Mouse (Mus musculus) neural tube, embryonic 13.5 days (tissue): Measurements from ENCODE around the gene Cracr2b. TPM values are rescaled to one million over a fixed set of nuclear protein-coding genes. Genes with fewer than 3 reads are reported as not detected.

Experiments used
- ATAC-seq: fragments of 200-750 bp; cut with Nextera tagmentation; 2 replicates; pipeline ENCODE4 v1.8.0; 2017; ENCODE audit warnings: low read depth, mild to moderate bottlenecking, moderate TSS enrichment, moderate library complexity
- H3K27ac ChIP-seq: fragments of 300-500 bp; sonication (generic); replicated peaks from 2 replicates; pipeline ENCODE4 v1.5.1; 2015; ENCODE audit warnings: moderate library complexity, mild to moderate bottlenecking, inconsistent platforms
- H3K27me3 ChIP-seq: fragments of 300-500 bp; sonication (generic); 2 replicates; pipeline ENCODE4 v1.6.1; 2015; ENCODE audit warnings: mild to moderate bottlenecking, inconsistent platforms
- H3K36me3 ChIP-seq: fragments of 300-500 bp; sonication (generic); 2 replicates; pipeline ENCODE4 v1.6.1; 2015; ENCODE audit warnings: mild to moderate bottlenecking, inconsistent platforms
- H3K4me1 ChIP-seq: fragments of 300-500 bp; sonication (generic); replicated peaks from 2 replicates; pipeline ENCODE4 v1.6.1; 2015; ENCODE audit warnings: inconsistent platforms
- H3K4me2 ChIP-seq: fragments of 300-500 bp; sonication (generic); 2 replicates; pipeline ENCODE4 v1.6.1; 2015; ENCODE audit warnings: inconsistent platforms, mild to moderate bottlenecking, moderate library complexity
- H3K4me3 ChIP-seq: fragments of 300-500 bp; sonication (generic); 2 replicates; pipeline ENCODE4 v1.5.1; 2015; ENCODE audit warnings: mild to moderate bottlenecking, inconsistent platforms
- H3K9ac ChIP-seq: fragments of 300-500 bp; sonication (generic); 2 replicates; pipeline ENCODE4 v1.6.1; 2015; ENCODE audit warnings: moderate library complexity, mild to moderate bottlenecking, inconsistent platforms
- H3K9me3 ChIP-seq: fragments of 300-500 bp; sonication (generic); 2 replicates; pipeline ENCODE4 v1.6.1; 2016; ENCODE audit warnings: inconsistent platforms
- WGBS: fragments of 180-500 bp; shearing (Covaris S2); methylation state at CpG from one replicate; pipeline ENCODE4 v1.1.7; 2015; 5-methylcytosine and 5-hydroxymethylcytosine counted together
- polyA plus RNA-seq: library from polyadenylated mRNA; unstranded; fragments of >200 nt; fragmentation: Nextera tagmentation; extraction: Ambion mirVana; gene quantifications from 2 replicates; pipeline ENCODE4 v1.2.1, GENCODE M21; 2015

Cracr2b gene
- polyA plus RNA-seq: 5.3 and 9.8 TPM in 2 replicates

DNA sequence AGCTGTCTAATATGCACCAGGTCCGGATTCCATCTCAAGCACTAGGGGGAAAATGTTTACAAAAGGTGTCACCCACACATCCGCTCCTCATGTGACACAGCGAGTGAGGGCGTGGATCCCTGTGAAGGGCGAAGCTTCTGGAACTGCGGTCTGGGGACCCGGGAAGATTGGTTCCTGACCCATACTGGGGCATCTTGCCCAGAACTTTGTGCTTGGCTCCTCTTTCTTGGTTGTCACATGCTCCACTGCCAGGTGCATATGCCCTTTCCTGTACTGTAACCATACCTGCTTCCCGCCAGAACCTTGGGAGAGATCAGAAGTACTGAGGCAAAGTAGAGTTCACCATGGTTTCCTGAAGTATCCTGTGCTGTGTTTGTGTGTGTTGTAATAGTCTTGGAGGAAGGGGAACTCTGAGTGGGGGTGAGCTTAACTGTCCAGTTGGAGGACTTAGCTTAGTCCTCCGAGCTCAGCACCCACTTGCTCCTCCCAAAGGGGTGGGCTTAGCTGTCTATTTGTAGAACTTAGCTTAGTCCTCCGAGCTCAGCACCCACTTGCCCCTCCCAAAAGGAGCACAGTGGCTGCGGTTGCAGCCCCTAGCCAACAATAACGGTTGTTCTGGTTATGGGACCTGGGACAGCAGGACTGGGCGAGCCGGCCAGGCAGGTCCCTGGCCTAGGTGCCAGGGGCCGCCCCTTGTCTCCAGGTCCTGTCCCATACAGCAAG lies at the start of gene Cracr2b:
TSS of gene Cracr2b (plus strand) at position 704 of the 723 bp plus-strand sequence.
- Histone ChIP-seq H3K36me3 (peaks cover 19% of the 10 kb centered on the region), H3K27ac (no peak within 1 kb of the TSS), H3K4me2 (peak within 1 kb of the TSS; percentile 59), H3K9ac (peak within 1 kb of the TSS; percentile 66), H3K27me3 (peaks cover 71% of the 10 kb centered on the region), H3K9me3 (no peaks in the 10 kb centered on the region), H3K4me3 (peak within 1 kb of the TSS; percentile 39), H3K4me1 (peaks cover 30% of the 10 kb centered on the region)
- ATAC-seq: no peak
- WGBS: 74% methylated on average over 15 of the region's 15 CpGs

DNA sequence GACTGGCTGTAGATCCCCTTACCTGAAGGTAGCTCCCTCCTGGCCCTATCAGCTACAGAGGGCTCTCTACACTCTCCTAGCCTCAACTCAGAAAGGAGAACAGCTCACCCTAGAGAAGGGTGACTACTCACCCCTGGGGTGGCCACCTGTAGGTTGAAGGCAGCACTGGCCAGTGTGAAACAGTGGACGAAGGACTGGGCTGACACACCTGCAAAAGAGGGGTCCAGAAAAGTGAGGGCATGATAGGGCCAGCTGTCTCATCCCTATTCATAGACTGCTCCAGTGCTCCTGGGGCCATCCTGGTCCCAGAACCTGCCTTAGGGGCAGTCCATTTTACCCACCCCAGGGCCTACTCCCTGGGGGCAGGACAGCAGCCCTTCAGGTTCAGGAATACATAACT lies 49.2 kb upstream of the Cracr2b start:
- ATAC-seq: no peak
- Histone ChIP-seq H3K4me3 (no peak overlapping the region), H3K36me3 (peaks cover 41% of the 10 kb centered on the region), H3K9me3 (no peaks in the 10 kb centered on the region), H3K27ac (no peak overlapping the region), H3K27me3 (no peaks in the 10 kb centered on the region), H3K9ac (no peak overlapping the region), H3K4me2 (no peak overlapping the region), H3K4me1 (peaks cover 21% of the 10 kb centered on the region)
- WGBS: 88% methylated on average over 1 of the region's 1 CpGs

DNA sequence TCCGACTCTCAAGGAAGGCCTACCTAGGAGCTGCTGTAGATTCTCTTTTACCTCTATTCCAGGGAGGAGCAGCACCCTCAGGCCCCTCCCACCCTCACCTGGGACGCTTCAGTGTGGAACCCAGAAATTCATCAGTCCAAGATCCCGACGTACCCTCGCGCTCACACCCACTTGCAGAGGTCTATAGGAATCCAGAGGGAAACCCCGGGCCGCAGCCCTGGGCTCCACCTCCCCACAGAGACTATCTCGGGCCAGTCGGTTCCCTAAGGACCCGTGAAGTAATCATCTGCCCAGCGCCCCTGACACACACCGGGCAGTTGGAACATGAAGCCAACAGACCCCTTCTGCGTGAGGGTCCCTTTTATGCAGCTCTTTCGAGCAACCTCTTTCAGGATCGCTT lies 47.6 kb upstream of the Cracr2b start:
- Histone ChIP-seq H3K27me3 (no peaks in the 10 kb centered on the region), H3K9me3 (no peaks in the 10 kb centered on the region), H3K27ac (peak overlapping the region; percentile 92), H3K4me2 (peak overlapping the region; percentile 78), H3K4me3 (peak overlapping the region; percentile 77), H3K9ac (peak overlapping the region; percentile 90), H3K4me1 (peaks cover 21% of the 10 kb centered on the region), H3K36me3 (peaks cover 33% of the 10 kb centered on the region)
- peak; percentile 49 for ATAC-seq
- 3% methylated on average over 16 of the region's 16 CpGs for WGBS

DNA sequence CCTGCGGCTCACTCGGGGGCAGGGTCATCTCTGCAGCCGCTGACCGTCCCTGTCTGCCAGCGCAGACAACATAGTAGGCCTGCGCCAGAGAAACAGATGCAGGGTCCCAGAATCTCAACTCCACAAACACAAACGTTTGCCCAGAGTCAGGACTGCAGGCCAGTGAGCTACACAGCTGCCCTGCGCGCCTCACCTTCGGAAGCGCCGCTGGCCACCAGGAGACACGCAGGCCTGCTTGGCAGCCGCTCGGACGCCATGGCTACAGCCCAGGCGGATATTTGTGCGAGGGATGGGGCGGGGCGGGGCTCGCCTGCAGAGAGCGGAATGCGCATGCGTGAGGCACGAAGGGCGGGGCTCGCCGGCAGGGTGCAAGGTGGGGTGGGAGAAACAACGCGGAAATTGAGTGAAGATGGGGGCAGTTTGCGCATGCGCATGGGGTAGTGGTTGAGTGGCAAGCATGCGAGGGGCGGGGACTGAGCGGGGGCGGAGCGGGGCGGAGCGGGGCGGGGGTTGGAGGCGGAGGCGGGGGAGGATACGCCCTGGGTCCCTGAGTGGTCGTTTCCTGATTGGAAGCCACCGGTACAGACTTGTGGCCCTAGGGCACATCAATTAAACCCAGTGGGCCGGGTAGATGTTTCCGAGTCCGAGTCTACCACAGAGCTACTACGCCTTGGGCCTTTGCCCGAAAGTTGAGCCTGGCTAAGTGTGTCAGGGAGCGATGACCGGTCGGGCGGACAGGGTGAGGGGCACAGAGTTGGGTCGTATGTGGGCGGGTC lies 46.9 kb upstream of the Cracr2b start, which contains the start of gene Gatd1:
TSS of gene Gatd1 (minus strand) at position 328 of the 776 bp plus-strand sequence.
- 0% methylated on average over 56 of the region's 56 CpGs for WGBS
- Histone ChIP-seq H3K4me3 (peak within 1 kb of the TSS; percentile 77), H3K27me3 (no peaks in the 10 kb centered on the region), H3K36me3 (peaks cover 26% of the 10 kb centered on the region), H3K27ac (peak within 1 kb of the TSS; percentile 92), H3K4me1 (peaks cover 20% of the 10 kb centered on the region), H3K4me2 (peak within 1 kb of the TSS; percentile 78), H3K9me3 (no peaks in the 10 kb centered on the region), H3K9ac (peak within 1 kb of the TSS; percentile 90)
- ATAC-seq: peak; percentile 91

DNA sequence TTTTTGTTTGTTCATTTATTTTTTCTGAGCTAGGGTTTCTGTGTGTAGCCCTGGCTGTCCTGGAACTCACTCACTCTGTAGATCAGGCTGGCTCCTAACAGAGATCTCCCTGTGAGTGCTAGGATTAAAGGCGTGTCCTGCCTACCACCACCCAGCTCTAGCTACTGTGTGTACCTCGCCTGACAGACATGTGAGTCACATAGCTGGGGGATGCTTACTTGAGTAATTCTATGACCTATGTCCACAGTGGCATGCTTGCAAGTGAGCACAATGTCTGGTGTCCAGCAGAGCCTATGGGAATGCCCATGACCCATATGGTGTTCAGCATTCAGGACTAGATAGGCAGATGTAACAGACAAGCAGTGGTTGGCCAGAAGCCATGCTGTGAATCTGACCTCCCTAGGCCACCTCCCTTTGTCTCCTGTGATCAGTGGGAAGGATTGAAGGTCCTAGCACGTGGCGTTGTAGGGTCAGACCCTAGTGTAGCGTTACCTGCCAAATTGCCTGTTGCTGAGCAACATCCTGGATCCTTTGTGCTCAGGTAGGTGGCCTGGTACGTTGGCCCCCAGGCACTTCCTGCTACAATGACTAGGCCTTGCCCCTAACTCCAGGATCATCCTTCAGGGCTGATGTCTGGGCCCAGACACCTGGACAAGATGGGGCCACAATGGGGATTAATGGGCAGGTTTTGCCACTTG lies 44.6 kb upstream of the Cracr2b start:
- H3K9ac ChIP-seq: no peak overlapping the region
- 78% methylated on average over 6 of the region's 6 CpGs for WGBS
- no peak for ATAC-seq
- H3K27me3 ChIP-seq: no peaks in the 10 kb centered on the region
- no peak overlapping the region for H3K27ac ChIP-seq
- H3K9me3 ChIP-seq: no peaks in the 10 kb centered on the region
- no peak overlapping the region for H3K4me3 ChIP-seq
- no peak overlapping the region for H3K4me2 ChIP-seq
- H3K4me1 ChIP-seq: peaks cover 16% of the 10 kb centered on the region
- H3K36me3 ChIP-seq: 0 out of 2 replicates have a peak, but pooled peaks cover 6% of the 10 kb centered on the region

DNA sequence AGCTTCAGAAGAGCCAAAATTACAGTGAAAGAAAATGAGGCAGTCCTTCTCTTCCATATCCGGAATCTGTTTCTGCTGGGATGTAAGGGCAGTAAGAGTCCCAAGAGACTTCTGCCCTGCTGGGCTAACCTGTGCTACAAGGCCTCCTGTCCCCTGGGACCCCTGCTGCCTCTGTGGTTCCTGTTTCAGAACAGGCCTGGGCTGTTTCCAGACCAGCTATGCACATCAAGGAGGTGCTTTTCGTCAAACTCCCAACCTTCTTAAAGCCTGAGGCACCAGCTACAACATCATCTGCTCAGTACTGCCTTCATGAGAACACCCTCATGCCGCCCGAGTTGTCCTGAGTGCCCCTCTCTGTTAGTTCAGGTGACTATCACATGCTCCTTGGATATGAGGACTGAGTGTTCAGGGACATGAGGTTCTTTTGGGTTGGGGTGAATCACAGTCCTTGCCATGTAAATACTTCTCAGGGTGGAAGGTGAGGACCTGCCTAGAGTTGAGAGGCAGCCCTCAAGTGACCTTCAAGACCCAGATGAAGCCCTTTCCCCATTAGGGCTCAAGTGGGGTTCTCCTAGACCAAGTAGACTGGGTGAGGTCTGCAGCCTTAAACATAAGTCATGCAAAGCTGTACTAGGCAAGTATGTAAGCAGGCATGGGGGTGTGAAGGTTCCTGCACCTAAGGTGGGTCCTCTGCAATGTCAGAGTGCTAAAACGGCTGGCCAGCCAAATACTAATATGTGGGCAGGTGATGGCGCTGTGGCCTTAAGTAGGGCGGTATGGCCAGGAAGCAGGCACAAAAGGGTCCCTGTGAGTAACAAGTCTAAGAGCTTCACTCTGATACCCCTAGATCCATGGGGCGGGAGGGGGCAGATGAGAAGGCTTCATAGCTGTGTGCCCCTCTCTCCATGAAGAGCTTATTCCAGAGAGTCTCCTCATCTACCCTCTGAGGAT lies 42.9 kb upstream of the Cracr2b start:
- no peak overlapping the region for H3K27ac ChIP-seq
- peaks cover 12% of the 10 kb centered on the region for H3K4me1 ChIP-seq
- no peaks in the 10 kb centered on the region for H3K27me3 ChIP-seq
- no peaks in the 10 kb centered on the region for H3K9me3 ChIP-seq
- no peak overlapping the region for H3K4me3 ChIP-seq
- no peaks in the 10 kb centered on the region for H3K36me3 ChIP-seq
- 76% methylated on average over 8 of the region's 8 CpGs for WGBS
- no peak for ATAC-seq
- H3K4me2 ChIP-seq: no peak overlapping the region
- no peak overlapping the region for H3K9ac ChIP-seq

DNA sequence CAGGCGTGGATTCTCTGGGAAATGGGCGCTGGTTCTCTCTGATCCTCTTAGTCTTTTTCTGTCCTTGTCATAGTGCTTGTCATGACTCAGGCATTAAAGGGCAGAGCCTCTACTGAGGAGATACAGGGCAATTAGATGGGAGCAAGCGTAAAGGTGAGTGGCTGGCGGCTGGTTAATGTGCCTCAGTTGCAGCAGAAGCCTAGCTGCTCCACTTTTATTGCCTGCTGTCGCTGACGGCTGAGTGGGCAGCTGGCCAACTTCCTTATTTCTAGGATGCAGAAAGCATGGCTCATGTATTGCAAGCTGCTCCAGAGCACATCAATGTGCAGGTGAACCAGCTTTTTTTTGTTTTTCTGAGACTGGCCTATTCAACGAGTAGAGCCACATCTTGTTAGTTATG lies 41.9 kb upstream of the Cracr2b start:
- Histone ChIP-seq H3K4me1 (peaks cover 7% of the 10 kb centered on the region), H3K9me3 (no peaks in the 10 kb centered on the region), H3K4me2 (no peak overlapping the region), H3K4me3 (no peak overlapping the region), H3K36me3 (no peaks in the 10 kb centered on the region), H3K27me3 (no peaks in the 10 kb centered on the region), H3K9ac (no peak overlapping the region), H3K27ac (no peak overlapping the region)
- ATAC-seq: no peak
- 58% methylated on average over 7 of the region's 7 CpGs for WGBS

DNA sequence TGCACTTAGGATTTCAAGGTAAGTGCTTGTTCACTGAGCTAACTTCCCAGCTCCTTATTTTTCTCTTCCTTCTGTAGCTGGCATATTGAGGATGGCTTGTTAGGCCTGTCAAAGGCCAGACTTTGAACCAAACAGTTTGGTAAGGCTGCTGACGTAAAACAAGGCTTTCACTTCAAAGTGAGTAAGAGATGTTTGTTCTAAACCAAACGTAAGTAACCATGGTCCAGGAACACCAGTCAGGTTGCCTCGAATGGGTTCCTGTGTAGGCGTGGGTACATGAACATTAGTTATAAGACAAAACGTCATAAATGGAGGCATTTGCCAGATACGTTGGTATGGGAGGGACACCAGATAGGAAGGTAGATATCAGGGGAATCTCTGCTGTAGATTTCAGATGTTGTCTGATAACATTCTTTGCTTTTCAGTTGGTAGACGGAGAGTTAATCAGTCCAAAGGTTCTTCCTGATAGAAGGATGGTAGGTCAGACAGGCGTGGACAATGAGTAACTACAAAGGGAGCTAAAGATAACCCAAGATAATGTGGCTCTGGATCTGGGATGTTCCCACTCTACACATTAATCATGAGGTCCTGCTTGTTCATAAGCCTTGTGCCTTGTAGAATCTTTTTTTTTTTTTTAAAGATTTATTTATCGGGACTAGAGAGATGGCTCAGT lies 40.7 kb upstream of the Cracr2b start:
- Histone ChIP-seq H3K27me3 (no peaks in the 10 kb centered on the region), H3K4me2 (no peak overlapping the region), H3K36me3 (no peaks in the 10 kb centered on the region), H3K4me3 (no peak overlapping the region), H3K27ac (no peak overlapping the region), H3K4me1 (no peaks in the 10 kb centered on the region), H3K9me3 (no peaks in the 10 kb centered on the region), H3K9ac (no peak overlapping the region)
- no peak for ATAC-seq
- 87% methylated on average over 9 of the region's 9 CpGs for WGBS

DNA sequence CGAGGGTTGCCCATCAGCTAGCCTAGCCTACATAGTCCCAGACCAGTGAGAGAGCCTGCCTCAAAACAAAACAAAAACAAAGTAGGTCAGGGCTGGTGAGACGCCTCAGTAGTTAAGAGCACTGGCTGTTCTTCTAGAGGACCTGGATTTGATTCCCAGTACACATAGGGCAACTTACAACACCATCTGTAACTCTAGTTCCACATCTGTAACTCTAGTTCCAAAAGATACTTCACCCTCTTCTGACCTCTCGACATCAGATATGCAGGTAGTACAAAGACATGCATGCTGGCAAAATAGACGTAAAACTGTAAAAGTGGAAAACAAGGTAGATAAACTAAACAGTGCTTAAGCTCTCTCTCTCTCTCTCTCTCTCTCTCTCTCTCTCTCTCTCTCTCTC lies 37.1 kb upstream of the Cracr2b start:
- Histone ChIP-seq H3K9ac (no peak overlapping the region), H3K4me2 (no peak overlapping the region), H3K36me3 (peaks cover 15% of the 10 kb centered on the region), H3K27me3 (no peaks in the 10 kb centered on the region), H3K4me3 (no peak overlapping the region), H3K9me3 (no peaks in the 10 kb centered on the region), H3K27ac (no peak overlapping the region), H3K4me1 (peaks cover 10% of the 10 kb centered on the region)
- no peak for ATAC-seq
- 78% methylated on average over 4 of the region's 4 CpGs for WGBS

DNA sequence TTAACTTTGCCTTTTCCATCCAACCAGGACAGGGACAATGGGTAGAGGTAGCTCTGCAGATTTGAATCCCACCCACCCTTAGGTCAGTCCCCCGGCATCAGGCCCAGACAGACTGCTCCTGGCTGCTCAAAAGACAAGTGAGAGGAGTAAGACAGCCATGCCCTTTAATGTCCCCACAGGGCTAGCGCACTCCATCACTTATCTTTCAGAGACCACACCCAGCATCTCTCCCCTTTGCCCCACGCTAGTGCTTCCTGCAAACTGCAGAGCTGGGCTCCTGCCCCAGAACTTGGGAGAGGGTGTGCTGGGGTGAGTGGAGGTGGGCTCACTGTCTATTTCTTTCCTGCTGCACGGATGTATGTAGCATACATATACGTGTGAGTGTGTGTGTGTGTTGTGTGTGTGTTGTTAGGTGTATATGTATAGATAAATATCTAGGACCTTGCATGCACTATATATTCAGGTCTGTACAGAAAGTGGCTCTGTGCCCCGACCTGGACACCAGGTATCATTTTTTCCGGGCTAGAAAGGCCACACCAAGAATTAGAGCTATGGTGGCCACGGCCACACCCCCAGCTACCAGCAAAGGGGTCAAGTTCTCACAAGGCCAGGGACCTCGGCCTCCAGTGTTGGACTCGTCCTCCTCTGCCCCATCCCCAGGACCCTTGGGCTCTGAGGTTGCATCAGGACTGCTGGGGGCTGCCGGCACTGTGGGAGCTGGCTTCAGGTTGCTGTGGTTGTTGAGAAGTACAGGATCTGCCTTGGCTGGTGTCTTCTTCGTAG lies 33.8 kb upstream of the Cracr2b start:
- Histone ChIP-seq H3K36me3 (peaks cover 37% of the 10 kb centered on the region), H3K9ac (no peak overlapping the region), H3K9me3 (no peaks in the 10 kb centered on the region), H3K4me2 (no peak overlapping the region), H3K27me3 (no peaks in the 10 kb centered on the region), H3K4me3 (no peak overlapping the region), H3K27ac (no peak overlapping the region), H3K4me1 (peaks cover 24% of the 10 kb centered on the region)
- ATAC-seq: no peak
- WGBS: 86% methylated on average over 12 of the region's 12 CpGs
